Mouse (Mus musculus) A20 (cell line): Measurements from ENCODE around the gene B230219D22Rik.
"Not testable (repeated sequence)": the region's sequence is repeated elsewhere in the genome, so short reads cannot be mapped to it uniquely, and the experiment has no call there.

ENCODE experiments used
- DNase-seq: peaks from one replicate; pipeline ENCODE4 v3.0.0-alpha.2; 2011; ENCODE audit warnings: low read depth, low spot score

The B230219D22Rik gene

DNA sequence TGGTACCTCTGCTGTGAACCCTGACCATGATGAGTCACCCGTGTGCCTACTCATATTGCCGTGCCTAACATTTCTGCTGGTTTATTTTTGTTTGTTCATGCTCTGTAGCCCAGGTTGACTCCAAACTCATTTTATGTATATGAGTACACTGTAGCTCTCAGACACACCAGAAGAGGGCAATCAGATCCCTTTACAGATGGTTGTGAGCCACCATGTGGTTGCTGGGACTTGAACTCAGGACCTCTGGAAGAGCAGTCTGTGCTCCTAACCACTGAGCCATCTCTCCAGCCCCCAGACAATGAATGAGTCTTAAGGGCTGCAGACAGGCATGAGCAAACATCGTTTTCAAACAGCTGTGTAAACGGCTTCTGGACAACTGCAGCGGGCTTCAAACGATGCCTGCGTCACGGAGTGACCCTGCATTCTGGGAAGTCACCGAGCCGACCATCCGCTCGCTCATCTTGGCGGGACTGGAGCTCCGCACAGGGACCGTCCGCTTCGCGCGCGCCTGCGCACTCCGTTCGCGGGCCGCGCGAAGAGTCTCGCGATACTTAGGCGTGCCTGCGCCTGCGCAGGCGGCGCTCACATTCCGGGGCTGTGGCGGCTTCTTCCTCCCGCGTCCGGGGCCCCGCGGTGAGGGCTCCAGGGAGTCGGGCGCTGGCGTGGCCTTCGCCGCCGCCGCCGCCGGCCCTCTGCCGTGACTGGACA, at the start of gene B230219D22Rik:
Gene B230219D22Rik (plus strand): TSS at position 590 of the 708 bp plus-strand sequence.
- peak; percentile 97 for DNase-seq

DNA sequence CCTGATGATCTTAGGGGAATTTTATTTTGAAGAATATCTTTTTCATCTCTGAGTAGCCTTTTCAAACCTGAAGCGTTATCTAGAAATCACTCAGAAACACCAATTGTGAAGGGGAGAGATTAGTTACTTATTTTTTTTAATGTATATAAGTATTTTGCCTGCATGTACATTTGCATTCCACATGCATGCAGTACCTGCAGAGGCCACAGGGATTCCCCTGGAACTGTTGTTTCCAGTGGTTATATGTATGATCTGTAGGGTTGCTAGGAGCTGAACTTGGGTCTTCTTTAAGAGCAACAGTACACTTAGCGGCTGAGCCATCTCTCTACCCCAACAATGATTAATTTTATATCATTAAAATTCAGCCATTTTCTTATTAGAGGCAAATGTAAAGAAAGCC, 48.4 kb upstream of the B230219D22Rik start:
- DNase-seq = no peak

GRCm38 (mm10) chr13:55650098-55650497, 42.8 kb upstream of the B230219D22Rik start:
- DNase-seq = peak; percentile 15

- no peak for DNase-seq
These were observed 41.9 kb upstream of the B230219D22Rik start for GRCm38 (mm10) chr13:55650980-55651379.

- peak; percentile 59 for DNase-seq
These were observed 24.4 kb upstream of the B230219D22Rik start for GRCm38 (mm10) chr13:55668550-55668949.

DNA sequence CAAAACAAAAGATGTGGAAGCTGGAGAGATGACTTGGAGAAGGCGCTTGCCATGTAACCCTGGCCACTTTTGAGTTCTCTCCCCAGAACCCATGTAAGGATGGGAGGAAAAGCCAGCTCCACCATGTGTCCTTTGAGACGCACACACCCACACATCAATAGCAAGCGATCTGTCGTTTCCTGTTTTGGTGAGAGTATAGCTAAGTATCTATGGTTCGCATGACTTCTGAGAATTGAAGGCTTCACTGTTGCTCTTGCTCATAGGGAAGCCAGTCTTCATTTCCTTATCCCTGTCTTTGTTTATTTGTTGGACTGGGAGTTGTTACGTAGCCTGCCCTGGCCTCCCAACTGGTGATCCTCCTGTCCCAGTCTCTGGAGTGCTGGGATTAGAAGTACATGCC, 20.2 kb upstream of the B230219D22Rik start:
- DNase-seq = no peak

DNA sequence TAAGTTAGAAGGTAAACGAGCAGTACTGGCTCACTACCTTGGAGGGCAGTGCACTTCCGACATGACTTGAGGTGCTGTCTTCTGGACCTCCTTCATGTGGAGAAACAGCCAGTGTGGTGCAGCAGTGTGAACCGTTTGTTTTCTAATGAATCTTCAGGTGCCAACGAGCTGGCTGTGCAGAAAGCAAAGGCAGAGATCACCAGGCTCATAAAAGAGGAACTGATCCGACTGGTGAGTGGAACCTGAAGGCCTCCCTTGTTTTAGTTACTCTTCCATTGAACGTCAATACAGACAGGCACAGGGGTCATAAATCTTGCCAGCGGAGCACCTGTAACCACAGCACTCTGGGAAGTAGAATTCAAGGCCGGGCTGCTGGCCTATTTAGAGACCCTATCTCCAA, 15.6 kb upstream of the B230219D22Rik start:
- DNase-seq = peak; percentile 88

DNA sequence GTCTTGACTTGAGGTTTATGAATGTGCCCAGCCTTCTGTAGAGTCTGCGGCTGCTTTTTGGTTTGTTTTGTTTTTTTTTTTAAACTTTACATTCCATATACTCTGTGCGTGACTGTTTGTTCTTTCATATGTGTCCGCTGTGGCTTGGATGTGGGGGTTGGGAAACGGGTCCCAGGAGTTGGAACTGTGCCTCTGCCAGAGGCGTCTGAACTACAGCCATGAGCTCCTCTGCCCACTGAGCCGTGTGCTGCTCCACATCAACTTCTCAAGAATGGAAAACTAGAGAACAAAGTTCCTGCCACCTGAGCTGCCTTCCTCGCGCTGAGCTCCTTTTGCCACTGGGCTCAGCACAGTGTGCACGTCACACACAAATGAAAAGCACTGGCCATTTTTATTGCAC, 10.7 kb upstream of the B230219D22Rik start:
- no peak for DNase-seq

DNA sequence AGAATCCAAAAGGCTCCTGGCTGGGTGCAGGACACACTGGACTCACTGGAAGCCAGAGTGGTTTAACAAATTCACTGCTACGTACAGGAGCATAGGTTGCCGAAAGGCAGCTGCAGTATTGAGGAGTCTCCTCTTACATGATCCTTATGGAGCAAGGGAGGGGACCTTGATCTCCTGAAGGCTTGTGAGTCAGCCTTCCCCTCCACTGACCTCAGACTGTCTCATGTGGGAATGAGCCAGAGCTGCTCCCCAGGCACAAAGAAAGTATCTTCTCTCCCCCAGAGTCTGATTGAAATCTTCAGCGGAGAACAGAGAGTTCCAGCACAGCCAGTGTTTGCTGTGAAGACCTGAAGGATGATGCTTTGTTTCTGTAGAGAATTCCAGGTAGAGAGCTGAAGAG, 9.3 kb upstream of the B230219D22Rik start:
- no peak for DNase-seq

GRCm38 (mm10) chr13:55686107-55686633, 6.8 kb upstream of the B230219D22Rik start:
- DNase-seq = peak; percentile 64

- DNase-seq = no peak
These were observed 4.9 kb upstream of the B230219D22Rik start for GRCm38 (mm10) chr13:55687927-55688602.

- DNase-seq = peak; percentile 67
These were observed 358 bp downstream of the B230219D22Rik start for GRCm38 (mm10) chr13:55693243-55693721.

DNA sequence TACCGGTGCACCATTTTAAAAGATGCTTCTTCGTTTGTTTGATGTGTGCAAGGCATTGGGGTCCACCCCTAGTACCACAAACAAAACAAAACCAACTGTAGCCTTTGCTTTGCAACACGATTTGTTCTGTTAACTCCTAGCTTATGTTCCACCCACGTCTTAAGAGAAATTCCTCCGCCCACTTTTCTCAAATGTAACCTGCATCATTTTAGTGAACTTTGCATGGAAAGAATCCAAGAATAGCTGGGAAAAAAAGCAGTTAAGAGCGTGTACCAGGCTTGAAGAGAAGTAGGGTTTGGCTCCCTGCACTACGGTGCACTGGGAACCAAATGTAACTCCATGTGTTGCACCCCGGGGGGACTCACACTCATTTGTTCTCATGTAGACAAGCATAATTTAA, 1.2 kb downstream of the B230219D22Rik start:
- no peak for DNase-seq

DNA sequence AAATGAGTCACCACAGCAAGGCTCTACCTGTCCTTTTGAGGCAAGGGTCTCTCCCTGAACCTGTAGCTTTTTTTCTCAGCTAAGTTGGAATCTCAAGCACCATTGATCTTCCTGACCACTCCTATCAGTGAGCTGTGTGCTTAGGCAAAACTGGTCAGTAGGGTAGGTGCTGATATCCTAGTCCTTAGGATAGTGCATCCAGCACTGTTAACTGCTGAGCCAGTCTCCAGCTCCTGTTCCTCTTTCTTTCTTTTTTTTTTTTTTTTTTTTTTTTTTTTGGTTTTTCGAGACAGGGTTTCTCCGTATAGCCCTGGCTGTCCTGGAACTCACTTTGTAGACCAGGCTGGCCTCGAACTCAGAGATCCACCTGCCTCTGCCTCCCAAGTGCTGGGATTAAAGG, 3.1 kb downstream of the B230219D22Rik start:
- not testable (repeated sequence) for DNase-seq

- no peak for DNase-seq
These were observed 11.4 kb downstream of the B230219D22Rik start for GRCm38 (mm10) chr13:55704301-55704700.

- DNase-seq = peak; percentile 49
These were observed 19.9 kb downstream of the B230219D22Rik start for GRCm38 (mm10) chr13:55712846-55713245.

DNA sequence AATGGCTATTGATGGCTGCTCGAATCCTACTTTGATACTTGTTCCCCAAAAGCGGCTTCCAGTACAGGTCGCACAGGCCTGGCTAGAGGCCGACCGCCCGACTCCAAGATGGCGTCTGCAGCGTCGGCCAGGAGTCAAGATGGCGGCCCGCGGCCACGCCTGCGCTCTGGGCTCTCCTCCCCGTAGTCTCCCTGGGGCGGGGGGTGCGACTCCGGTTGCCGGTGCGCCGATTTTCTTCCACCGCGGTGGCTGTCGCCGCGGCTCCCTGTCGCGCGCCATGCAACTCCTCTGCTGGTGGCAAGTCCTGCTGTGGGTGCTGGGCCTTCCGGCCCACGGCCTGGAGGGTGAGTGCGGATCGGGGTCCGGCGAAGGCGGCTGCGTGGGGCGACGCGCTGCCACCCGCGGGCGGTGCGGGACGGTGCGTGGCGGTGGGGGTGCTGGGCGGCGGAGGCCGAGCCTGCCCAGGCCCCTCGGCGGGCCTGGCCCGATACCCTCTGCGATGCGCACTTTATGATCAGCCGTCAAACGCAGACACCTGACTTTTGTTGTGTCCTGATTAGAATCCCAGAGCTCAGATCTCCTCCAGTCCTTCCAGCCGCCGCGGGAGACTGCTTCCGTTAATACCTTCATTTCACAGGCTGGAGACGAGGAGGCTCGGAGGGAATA, 21.7 kb downstream of the B230219D22Rik start, which contains the start of gene Txndc15:
Gene Txndc15 (plus strand): TSS at position 150 of the 666 bp plus-strand sequence.
- DNase-seq = peak; percentile 90

- peak; percentile 66 for DNase-seq
These were observed 22.2 kb downstream of the B230219D22Rik start for GRCm38 (mm10) chr13:55715167-55715512.

DNA sequence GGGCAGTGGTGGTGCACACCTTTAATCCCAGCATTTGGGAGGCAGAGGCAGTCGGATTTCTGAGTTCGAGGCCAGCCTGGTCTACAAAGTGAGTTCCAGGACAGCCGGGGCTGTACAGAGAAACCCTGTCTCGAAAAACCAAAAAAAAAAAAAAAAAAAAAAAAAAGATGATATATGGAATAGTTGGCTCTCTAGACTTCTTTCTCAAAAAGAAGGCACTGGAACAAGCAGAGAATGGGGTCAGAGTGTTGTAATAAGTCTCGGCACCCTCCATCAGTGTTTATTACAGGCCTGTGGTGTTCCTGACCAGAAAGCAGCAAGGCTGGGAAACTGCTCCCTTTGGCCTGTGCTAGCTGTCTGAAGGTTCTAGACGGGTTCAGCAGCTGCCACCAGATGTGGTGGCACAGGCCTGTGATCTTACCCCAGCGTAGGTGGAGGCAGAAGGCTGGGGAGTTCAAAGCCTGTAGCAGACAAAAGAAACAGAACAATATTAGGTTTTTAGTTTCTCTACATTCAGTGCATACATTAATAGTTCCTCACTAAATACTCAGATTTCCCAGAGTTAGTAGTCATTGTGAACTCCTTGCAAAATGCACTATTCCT, 23.1 kb downstream of the B230219D22Rik start:
- peak; percentile 26 for DNase-seq

DNA sequence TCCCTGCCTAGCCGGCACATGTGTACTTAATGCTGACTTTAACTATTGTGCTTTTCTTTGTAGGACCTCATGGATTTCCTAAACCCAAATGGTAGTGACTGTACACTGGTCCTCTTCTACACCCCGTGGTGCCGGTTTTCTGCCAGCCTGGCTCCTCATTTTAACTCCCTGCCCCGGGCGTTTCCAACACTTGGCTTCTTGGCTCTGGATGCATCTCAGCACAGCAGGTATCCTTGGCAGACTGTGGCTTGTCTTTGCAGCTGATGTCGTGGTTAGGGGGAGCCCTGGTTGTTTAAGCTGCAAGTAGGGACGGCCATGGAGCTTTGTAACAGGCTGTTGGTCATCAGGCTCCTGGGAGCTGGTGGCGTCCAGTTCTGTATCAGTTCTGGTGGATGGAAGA, 28.6 kb downstream of the B230219D22Rik start:
- no peak for DNase-seq

DNA sequence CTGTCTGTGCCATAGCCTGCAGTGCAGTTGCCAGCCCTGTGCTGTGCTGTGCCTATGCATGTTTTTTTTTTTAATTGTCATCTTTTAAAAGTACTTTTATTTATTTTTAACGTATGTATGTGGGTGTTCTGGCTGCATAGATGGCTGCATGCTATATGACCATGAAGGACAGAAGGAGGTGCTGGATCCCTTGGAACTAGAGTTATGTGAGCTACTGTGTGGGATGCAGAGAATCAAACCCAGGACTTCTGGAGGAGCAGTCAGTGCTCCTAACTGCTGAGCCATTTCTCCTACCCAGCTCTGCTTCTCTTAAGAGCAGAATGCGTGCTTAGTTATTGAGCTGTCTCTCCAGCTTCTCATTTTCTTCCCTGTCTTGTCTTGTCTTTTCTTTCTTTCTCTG, 29.1 kb downstream of the B230219D22Rik start:
- no peak for DNase-seq
